Mouse (Mus musculus) G1E (cell line): Measurements from ENCODE around the gene Cbx1.

Experiments
- CTCF ChIP-seq: IDR thresholded peaks from 2 replicates; pipeline ENCODE4 v1.5.1; 2012; ENCODE audit warnings: low read depth, low read length, inconsistent platforms, mixed read lengths
- GATA2 ChIP-seq: IDR thresholded peaks from 2 replicates; pipeline ENCODE4 v1.6.1; 2012; ENCODE audit warnings: low read depth, low read length, inconsistent platforms, borderline replicate concordance
- TAL1 ChIP-seq: conservative IDR thresholded peaks from 2 replicates; pipeline ENCODE4 v1.6.1; 2012; ENCODE audit warnings: low read depth, low read length, inconsistent platforms, mixed read lengths

DNA sequence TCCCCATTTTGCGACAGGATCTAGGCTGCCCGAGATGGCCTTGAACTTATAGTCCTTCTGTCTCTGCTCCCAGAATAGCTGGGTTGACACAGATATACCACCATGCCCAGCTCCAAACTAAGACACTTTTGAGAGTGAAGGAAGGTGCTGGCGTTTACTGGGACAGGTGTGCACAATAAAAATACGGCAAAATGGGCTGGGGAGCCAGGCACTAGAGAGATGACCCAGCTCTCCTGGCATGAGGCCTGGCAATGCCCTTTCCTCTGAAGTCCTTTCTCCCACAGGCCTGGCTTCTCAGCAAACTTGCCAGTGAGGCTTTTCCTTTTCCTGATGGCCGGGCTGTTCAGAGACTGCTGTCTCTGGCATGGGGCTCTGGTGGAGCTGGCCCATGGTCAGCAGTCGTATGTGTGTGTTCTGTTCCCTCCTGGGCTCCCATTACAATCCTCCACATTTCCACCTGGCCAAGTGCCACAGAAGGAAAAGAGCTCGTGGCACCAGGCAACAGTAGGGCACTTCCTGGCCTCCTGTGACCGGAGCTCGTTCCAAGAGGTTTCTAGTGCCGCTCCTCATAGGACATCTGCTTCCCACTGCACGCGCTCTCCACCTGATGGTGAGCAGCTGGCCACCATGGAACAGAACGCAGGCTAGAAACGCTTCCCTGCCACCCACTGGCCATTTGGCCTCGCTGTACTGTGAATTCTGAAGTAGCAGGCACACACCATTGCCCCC, 26.0 kb upstream of the Cbx1 start:
- TF ChIP-seq GATA2 (no peak), CTCF (no peak), TAL1 (no peak)
